In genomic region chr13:24640836-24641385, GRCm38 (mm10) we compare ENCODE assay signal across 11 mouse cellular contexts. TPM values are rescaled to one million over a fixed set of nuclear protein-coding genes. Genes with fewer than 3 reads are reported as not detected.
DNase-seq lines count a peak whose midpoint lies in the region; ATAC-seq and TF ChIP-seq lines count a peak whose summit lies in the region.
"Had no signal": no experiment of that assay in that cellular context is flagged by ENCODE, and none has a peak within 500 bp of the region (broad histone marks: within the 10 kb centered on the region; RNA-seq: fewer than 3 reads in every experiment).

No protein-coding gene starts in this region.

- no peaks in the 10 kb centered on the region for H3K27me3 ChIP-seq in heart, embryonic 16.5 days (ENCODE audit: control insufficient read depth, insufficient read depth, low read length)
- H3K27me3 ChIP-seq in heart, embryonic 10.5 days (ENCODE audit: insufficient read depth, poor library complexity, severe bottlenecking) = peaks cover 23% of the 10 kb centered on the region
- peaks cover 5% of the 10 kb centered on the region for H3K27me3 ChIP-seq in kidney, embryonic 16.5 days (ENCODE audit: insufficient read depth, low read length)
- H3K27me3 ChIP-seq in stomach, postnatal 0 days (ENCODE audit: control insufficient read depth, insufficient read depth, low read length) = no peaks in the 10 kb centered on the region

- H3K4me2 ChIP-seq in heart, embryonic 16.5 days (ENCODE audit: low read depth, low read length) = peak overlapping the region; percentile 94
- H3K4me2 ChIP-seq in kidney, embryonic 16.5 days (replicated peaks; ENCODE audit: low read depth, low read length) = no peak overlapping the region
- H3K4me2 ChIP-seq in stomach, postnatal 0 days (replicated peaks; ENCODE audit: low read depth) = no peak overlapping the region

- peak overlapping the region; percentile 84; the same call in 1 of the 2 replicates for H3K4me3 ChIP-seq in heart, embryonic 16.5 days (ENCODE audit: low read length)
- no peak overlapping the region for H3K4me3 ChIP-seq in heart, embryonic 10.5 days
- H3K4me3 ChIP-seq in macrophage (ENCODE audit: inconsistent target) = no peak overlapping the region
- H3K4me3 ChIP-seq in kidney, embryonic 16.5 days (ENCODE audit: low read length) = no peak overlapping the region
- no peak overlapping the region for H3K4me3 ChIP-seq in stomach, postnatal 0 days (ENCODE audit: low read depth, low read length)

- H3K79me2 ChIP-seq in macrophage (ENCODE audit: inconsistent target) = no peaks in the 10 kb centered on the region

- WGBS in heart, embryonic 16.5 days = 78% methylated on average over 3 of the region's 3 CpGs
- 71% methylated on average over 3 of the region's 3 CpGs for WGBS in heart, embryonic 10.5 days
- WGBS in macrophage (ENCODE audit: missing documents) = 62% methylated on average over 3 of the region's 3 CpGs
- WGBS in kidney, embryonic 16.5 days = 81% methylated on average over 3 of the region's 3 CpGs
- 87% methylated on average over 3 of the region's 3 CpGs for WGBS in stomach, postnatal 0 days

- ATAC-seq in heart, embryonic 16.5 days (replicated peaks; ENCODE audit: extremely low read depth, insufficient read depth, low FRiP score) = no peak
- no peak for ATAC-seq in kidney, embryonic 16.5 days (ENCODE audit: low FRiP score, low TSS enrichment)
- no peak for ATAC-seq in stomach, postnatal 0 days (ENCODE audit: low FRiP score, low TSS enrichment)

- no peak for TF ChIP-seq EP300 in stomach, postnatal 0 days (optimal IDR thresholded peaks at IDR 0.05)

- H3K27ac ChIP-seq in heart, embryonic 16.5 days (ENCODE audit: low read length) = peak overlapping the region; percentile 90
- no peak overlapping the region for H3K27ac ChIP-seq in heart, embryonic 10.5 days
- H3K27ac ChIP-seq in macrophage = peak overlapping the region; percentile 59
- no peak overlapping the region for H3K27ac ChIP-seq in kidney, embryonic 16.5 days (ENCODE audit: low read length)
- no peak overlapping the region for H3K27ac ChIP-seq in stomach, postnatal 0 days (replicated peaks)

- DNase-seq in heart, embryonic 10.5 days (ENCODE audit: low spot score) = no peak
- peak; percentile 62 for DNase-seq in A20 (ENCODE audit: low read depth, low spot score)
- peak; percentile 46 for DNase-seq in T-cell, adult 2 months (ENCODE audit: low spot score)
- DNase-seq in c-Kit-positive CD71-positive TER-119-positive erythroid progenitor cells, embryonic 14.5 days (ENCODE audit: low spot score) = no peak
- DNase-seq in stomach, postnatal 0 days (ENCODE audit: low spot score) = no peak
- DNase-seq: adrenal gland, adult 2 months; cerebellum, adult 9-11 months; heart, adult 18-20 months had no signal

- H3K9ac ChIP-seq in heart, embryonic 16.5 days (ENCODE audit: low read length) = peak overlapping the region; percentile 89; the same call in 1 of the 2 replicates
- no peak overlapping the region for H3K9ac ChIP-seq in kidney, embryonic 16.5 days (replicated peaks; ENCODE audit: low read length)
- H3K9ac ChIP-seq in stomach, postnatal 0 days (ENCODE audit: low read length) = no peak overlapping the region

- peaks cover 54% of the 10 kb centered on the region for H3K4me1 ChIP-seq in heart, embryonic 16.5 days (ENCODE audit: control insufficient read depth, insufficient read depth, low read length)
- H3K4me1 ChIP-seq in heart, embryonic 10.5 days = peaks cover 49% of the 10 kb centered on the region
- peaks cover 30% of the 10 kb centered on the region for H3K4me1 ChIP-seq in kidney, embryonic 16.5 days (ENCODE audit: insufficient read depth, low read length)
- H3K4me1 ChIP-seq in stomach, postnatal 0 days (replicated peaks; ENCODE audit: control insufficient read depth, insufficient read depth) = 0 out of 2 replicates have a peak, but pooled peaks cover 2% of the 10 kb centered on the region

- no peaks in the 10 kb centered on the region for H3K36me3 ChIP-seq in heart, embryonic 16.5 days (ENCODE audit: control insufficient read depth, insufficient read depth)
- no peaks in the 10 kb centered on the region for H3K36me3 ChIP-seq in heart, embryonic 10.5 days
- no peaks in the 10 kb centered on the region for H3K36me3 ChIP-seq in macrophage (ENCODE audit: inconsistent target)
- no peaks in the 10 kb centered on the region for H3K36me3 ChIP-seq in kidney, embryonic 16.5 days (ENCODE audit: insufficient read depth, low read length)
- H3K36me3 ChIP-seq in stomach, postnatal 0 days (ENCODE audit: control insufficient read depth, insufficient read depth, low read length) = no peaks in the 10 kb centered on the region

- H3K9me3 ChIP-seq in heart, embryonic 16.5 days (replicated peaks; ENCODE audit: control insufficient read depth, low read length) = no peaks in the 10 kb centered on the region
- H3K9me3 ChIP-seq in heart, embryonic 10.5 days = no peaks in the 10 kb centered on the region
- no peaks in the 10 kb centered on the region for H3K9me3 ChIP-seq in kidney, embryonic 16.5 days (ENCODE audit: low read length)
- H3K9me3 ChIP-seq in stomach, postnatal 0 days (ENCODE audit: control insufficient read depth, low read length) = no peaks in the 10 kb centered on the region

- no peak for TF ChIP-seq CTCF in stomach, postnatal 0 days (IDR thresholded peaks at IDR 0.05; ENCODE audit: low read depth)

RNA-seq across cellular contexts. Expression of gene Ripor2, which starts 58.9 kb away (rescaled TPM):
- polyA plus RNA-seq in heart, embryonic 16.5 days (2015; fragmentation: Nextera tagmentation; extraction: Ambion mirVana) = 17.3 and 17.8 TPM in 2 replicates
- 5.2 and 6.8 TPM in 2 replicates for polyA plus RNA-seq in heart, embryonic 10.5 days (2016; fragmentation: Nextera tagmentation; extraction: Ambion mirVana)
- 10 to 100 TPM in 1 of 26 experiments, 1 to 10 TPM in 25; 1.1 to 11.6 (median 3.5) TPM for total RNA-seq in macrophage (2018; cell fraction: chromatin; rRNA removed)
- 1 to 10 TPM in 23 of 26 experiments, under 1 TPM in 3; 0.78 to 2.7 (median 1.5) TPM for total RNA-seq in macrophage (2018; cell fraction: cytosol; rRNA removed)
- total RNA-seq in macrophage (2018; cell fraction: nucleus; rRNA removed) = 10 to 100 TPM in 1 of 26 experiments, 1 to 10 TPM in 25; 2.3 to 14.5 (median 5.0) TPM
- polyA plus RNA-seq in macrophage (2018) = 0.46 to 2.3 TPM (median 1.3 TPM) in 3 replicates
- polyA plus RNA-seq in kidney, embryonic 16.5 days (2015; fragmentation: Nextera tagmentation; extraction: Ambion mirVana) = 2.1 and 2.7 TPM in 2 replicates
- 1.6 and 1.8 TPM in 2 replicates for polyA plus RNA-seq in stomach, postnatal 0 days (2015; fragmentation: Nextera tagmentation; extraction: Ambion mirVana)

Comparison
In these comparisons a context has a peak if more than half of its experiments do, and no peak if none do; other contexts are left out.
1. H3K27ac ChIP-seq: peak in heart, embryonic 16.5 days (single experiment) and macrophage (single experiment); none in heart, embryonic 10.5 days (single experiment), kidney, embryonic 16.5 days (single experiment) and stomach, postnatal 0 days (single experiment).
2. DNase-seq: peak in A20 (single experiment) and T-cell, adult 2 months (single experiment); none in heart, embryonic 10.5 days (single experiment), c-Kit-positive CD71-positive TER-119-positive erythroid progenitor cells, embryonic 14.5 days (single experiment) and stomach, postnatal 0 days (single experiment).